ENCODE assay signal across 12 mouse cellular contexts in genomic region chr12:85397063-85397959, GRCm38 (mm10). TPM values are rescaled to one million over a fixed set of nuclear protein-coding genes. Genes with fewer than 3 reads are reported as not detected.
DNase-seq lines count a peak whose midpoint lies in the region; ATAC-seq and TF ChIP-seq lines count a peak whose summit lies in the region.
"Had no signal": no experiment of that assay in that cellular context is flagged by ENCODE, and none has a peak within 500 bp of the region (broad histone marks: within the 10 kb centered on the region; RNA-seq: fewer than 3 reads in every experiment).

No protein-coding gene starts in this region.

- no peak overlapping the region; the same call in 1 of the 2 replicates for H3K4me2 ChIP-seq in intestine, postnatal 0 days (replicated peaks; ENCODE audit: low read depth)
- peak overlapping the region; percentile 34 for H3K4me2 ChIP-seq in myocyte (ENCODE audit: low read depth)
- H3K4me2 ChIP-seq: embryonic facial prominence, embryonic 13.5 days; hindbrain, embryonic 13.5 days; midbrain, embryonic 13.5 days had no signal

- no peaks in the 10 kb centered on the region for H3K27me3 ChIP-seq in heart, embryonic 10.5 days (ENCODE audit: insufficient read depth, poor library complexity, severe bottlenecking)
- no peaks in the 10 kb centered on the region for H3K27me3 ChIP-seq in intestine, postnatal 0 days (replicated peaks; ENCODE audit: control insufficient read depth, insufficient read depth, low read length)
- no peaks in the 10 kb centered on the region for H3K27me3 ChIP-seq in myocyte (ENCODE audit: control insufficient read depth, insufficient read depth, insufficient read length)
- no peaks in the 10 kb centered on the region for H3K27me3 ChIP-seq in hindbrain, embryonic 10.5 days (ENCODE audit: insufficient read depth, poor library complexity, severe bottlenecking)
- H3K27me3 ChIP-seq: embryonic facial prominence, embryonic 13.5 days; hindbrain, embryonic 13.5 days; midbrain, embryonic 13.5 days had no signal

- H3K9me3 ChIP-seq in heart, embryonic 10.5 days = no peaks in the 10 kb centered on the region
- H3K9me3 ChIP-seq in intestine, postnatal 0 days (ENCODE audit: control insufficient read depth) = no peaks in the 10 kb centered on the region
- no peaks in the 10 kb centered on the region for H3K9me3 ChIP-seq in hindbrain, embryonic 10.5 days
- H3K9me3 ChIP-seq: embryonic facial prominence, embryonic 13.5 days; hindbrain, embryonic 13.5 days; midbrain, embryonic 13.5 days had no signal

- TF ChIP-seq POLR2A in myocyte (IDR thresholded peaks at IDR 0.05; ENCODE audit: insufficient read length, low read depth) = no peak

- intact Hi-C loops in heart, postnatal 10 days (cut with DNase I) = no loop called here

- H3K4me3 ChIP-seq in heart, embryonic 10.5 days = no peak overlapping the region
- no peak overlapping the region for H3K4me3 ChIP-seq in intestine, postnatal 0 days (ENCODE audit: low read depth, low read length)
- H3K4me3 ChIP-seq in myocyte = no peak overlapping the region
- no peak overlapping the region for H3K4me3 ChIP-seq in hindbrain, embryonic 10.5 days
- H3K4me3 ChIP-seq: embryonic facial prominence, embryonic 13.5 days; hindbrain, embryonic 13.5 days; midbrain, embryonic 13.5 days had no signal

- peaks cover 44% of the 10 kb centered on the region for H3K4me1 ChIP-seq in heart, embryonic 10.5 days
- peaks cover 5% of the 10 kb centered on the region; the same call in 1 of the 2 replicates for H3K4me1 ChIP-seq in intestine, postnatal 0 days (replicated peaks; ENCODE audit: control insufficient read depth, insufficient read depth, low read length)
- H3K4me1 ChIP-seq in hindbrain, embryonic 10.5 days (replicated peaks) = no peaks in the 10 kb centered on the region
- H3K4me1 ChIP-seq: embryonic facial prominence, embryonic 13.5 days; hindbrain, embryonic 13.5 days; midbrain, embryonic 13.5 days had no signal

- no peaks in the 10 kb centered on the region for H3K36me3 ChIP-seq in heart, embryonic 10.5 days
- no peaks in the 10 kb centered on the region for H3K36me3 ChIP-seq in intestine, postnatal 0 days (ENCODE audit: control insufficient read depth, insufficient read depth)
- no peaks in the 10 kb centered on the region for H3K36me3 ChIP-seq in myocyte (ENCODE audit: control insufficient read depth, insufficient read depth)
- no peaks in the 10 kb centered on the region for H3K36me3 ChIP-seq in hindbrain, embryonic 10.5 days
- H3K36me3 ChIP-seq: embryonic facial prominence, embryonic 13.5 days; hindbrain, embryonic 13.5 days; midbrain, embryonic 13.5 days had no signal

- DNase-seq in heart, embryonic 10.5 days (ENCODE audit: low spot score) = no peak
- DNase-seq in heart, postnatal 10 days = no peak
- DNase-seq in adrenal gland, adult 2 months = peak; percentile 78
- DNase-seq in hindbrain, embryonic 10.5 days (ENCODE audit: low spot score) = no peak
- DNase-seq in ovary, postnatal 14 days (ENCODE audit: low spot score) = no peak
- no peak for DNase-seq in kidney, adult 8-10 months

- TF ChIP-seq CTCF in intestine, postnatal 0 days (IDR thresholded peaks at IDR 0.05; ENCODE audit: low read depth) = peak; percentile 36; the same call in 1 of the 2 replicates

- H3ac ChIP-seq in myocyte (ENCODE audit: control insufficient read depth, insufficient read length) = no peak overlapping the region

- H3K27ac ChIP-seq in heart, embryonic 10.5 days = peak overlapping the region; percentile 42
- peak overlapping the region; percentile 82 for H3K27ac ChIP-seq in intestine, postnatal 0 days (ENCODE audit: low read depth, low read length)
- H3K27ac ChIP-seq in hindbrain, embryonic 10.5 days = no peak overlapping the region
- H3K27ac ChIP-seq: embryonic facial prominence, embryonic 13.5 days; hindbrain, embryonic 13.5 days; midbrain, embryonic 13.5 days had no signal

- 61% methylated on average over 18 of the region's 18 CpGs for WGBS in heart, embryonic 10.5 days
- WGBS in intestine, postnatal 0 days = 48% methylated on average over 18 of the region's 18 CpGs
- 84% methylated on average over 18 of the region's 18 CpGs for WGBS in hindbrain, embryonic 10.5 days

- ATAC-seq in intestine, postnatal 0 days = peak; percentile 90
- ATAC-seq: forebrain, embryonic 16.5 days; midbrain, embryonic 13.5 days had no signal

- H3K79me2 ChIP-seq in myocyte (ENCODE audit: control insufficient read depth, insufficient read depth) = no peaks in the 10 kb centered on the region

- H3K9ac ChIP-seq in intestine, postnatal 0 days (ENCODE audit: low read depth, low read length) = no peak overlapping the region
- H3K9ac ChIP-seq: embryonic facial prominence, embryonic 13.5 days; hindbrain, embryonic 13.5 days; midbrain, embryonic 13.5 days had no signal

TF ChIP-seq in myocyte, 11 proteins besides CTCF, POLR2A, EP300 and RAD21:
- TF ChIP-seq E2F4 (IDR thresholded peaks at IDR 0.05; ENCODE audit: insufficient read depth) = no peak
- peak; percentile 23; the same call in 1 of the 2 replicates for TF ChIP-seq CEBPB (IDR thresholded peaks at IDR 0.05; ENCODE audit: insufficient read depth, poor library complexity, severe bottlenecking)
TF ChIP-seq in myocyte: peak in this region for 1.

RNA-seq across cellular contexts. Expression of gene Tmed10, which starts 22.7 kb away (rescaled TPM):
- 308 and 314 TPM in 2 replicates for polyA plus RNA-seq in heart, embryonic 10.5 days (2016; fragmentation: Nextera tagmentation; extraction: Ambion mirVana)
- 100 to 1,000 TPM; 184 to 190 TPM for total RNA-seq in heart, postnatal 10 days (2021)
- 100 to 1,000 TPM; 299 to 348 TPM for total RNA-seq in adrenal gland, adult 2 months (2021)
- 433 and 460 TPM in 2 replicates for polyA plus RNA-seq in adrenal gland, adult 2 months (2012; rRNA removed)
- polyA plus RNA-seq in intestine, postnatal 0 days (2015; fragmentation: Nextera tagmentation; extraction: Ambion mirVana) = 328 TPM in 2 replicates
- 193 TPM for polyA plus RNA-seq in myocyte (2012; fragmentation: generic; extraction: Trizol)
- polyA plus RNA-seq in hindbrain, embryonic 10.5 days (2016; fragmentation: Nextera tagmentation; extraction: Ambion mirVana) = 253 and 254 TPM in 2 replicates

RNA-seq across cellular contexts. Expression of gene Nek9, which starts 58.1 kb away (rescaled TPM):
- 24.3 and 24.6 TPM in 2 replicates for polyA plus RNA-seq in heart, embryonic 10.5 days (2016; fragmentation: Nextera tagmentation; extraction: Ambion mirVana)
- 10 to 100 TPM; 74.2 to 79.1 TPM for total RNA-seq in heart, postnatal 10 days (2021)
- 10 to 100 TPM; 71.0 to 95.8 TPM for total RNA-seq in adrenal gland, adult 2 months (2021)
- 25.3 and 26.6 TPM in 2 replicates for polyA plus RNA-seq in adrenal gland, adult 2 months (2012; rRNA removed)
- 10.2 and 10.3 TPM in 2 replicates for polyA plus RNA-seq in intestine, postnatal 0 days (2015; fragmentation: Nextera tagmentation; extraction: Ambion mirVana)
- polyA plus RNA-seq in myocyte (2012; fragmentation: generic; extraction: Trizol) = 40.4 TPM
- 16.9 and 22.8 TPM in 2 replicates for polyA plus RNA-seq in hindbrain, embryonic 10.5 days (2016; fragmentation: Nextera tagmentation; extraction: Ambion mirVana)
